Mouse (Mus musculus) neural tube, embryonic 11.5 days (tissue): ENCODE measurements around the gene Cdk9. TPM values are rescaled to one million over a fixed set of nuclear protein-coding genes. Genes with fewer than 3 reads are reported as not detected.
A peak's percentile ranks its signal among the peaks of the same experiment; 100 is the strongest.

ENCODE experiments used
- ATAC-seq: fragments of 200-750 bp; cut with Nextera tagmentation; 2 replicates; pipeline ENCODE4 v1.8.0; 2017; ENCODE audit warnings: moderate number of reproducible peaks, mild to moderate bottlenecking, moderate TSS enrichment, moderate library complexity; ENCODE audit not compliant: insufficient read depth, low FRiP score, low TSS enrichment
- DNase-seq: peaks from one replicate; pipeline ENCODE4 v3.0.0-alpha.2; 2015; ENCODE audit warnings: low spot score
- H3K27ac ChIP-seq: fragments of 300-500 bp; sonication (generic); 2 replicates; pipeline ENCODE4 v1.5.1; 2014; ENCODE audit warnings: low read depth, mild to moderate bottlenecking, low read length
- H3K27me3 ChIP-seq: fragments of 300-500 bp; sonication (generic); 2 replicates; pipeline ENCODE4 v1.6.1; 2014; ENCODE audit warnings: mild to moderate bottlenecking, low read length, mixed read lengths; ENCODE audit not compliant: control insufficient read depth, insufficient read depth
- H3K36me3 ChIP-seq: fragments of 300-500 bp; sonication (generic); 2 replicates; pipeline ENCODE4 v1.6.1; 2014; ENCODE audit warnings: mild to moderate bottlenecking, low read length, moderate library complexity, mixed read lengths; ENCODE audit not compliant: control insufficient read depth, insufficient read depth
- H3K4me1 ChIP-seq: fragments of 300-500 bp; sonication (generic); 2 replicates; pipeline ENCODE4 v1.6.1; 2014; ENCODE audit warnings: low read length, mixed read lengths; ENCODE audit not compliant: control insufficient read depth, insufficient read depth
- H3K4me2 ChIP-seq: fragments of 300-500 bp; sonication (generic); 2 replicates; pipeline ENCODE4 v1.6.1; 2014; ENCODE audit warnings: low read depth, mild to moderate bottlenecking, moderate library complexity
- H3K4me3 ChIP-seq: fragments of 300-500 bp; sonication (generic); 2 replicates; pipeline ENCODE4 v1.5.1; 2014; ENCODE audit warnings: low read depth, low read length
- H3K9ac ChIP-seq: fragments of 300-500 bp; sonication (generic); 2 replicates; pipeline ENCODE4 v1.6.1; 2014; ENCODE audit warnings: mild to moderate bottlenecking, low read length
- H3K9me3 ChIP-seq: fragments of 300-500 bp; sonication (generic); 2 replicates; pipeline ENCODE4 v1.6.1; 2016; ENCODE audit warnings: low read length; ENCODE audit not compliant: control insufficient read depth
- WGBS: fragments of 180-500 bp; shearing (Covaris S2); extraction: QIAGEN DNeasy Blood & Tissue Kit; methylation state at CpG from one replicate; pipeline ENCODE4 v1.1.7; 2014; 5-methylcytosine and 5-hydroxymethylcytosine counted together
- microRNA counts: library from miRNA; unstranded; fragments of <30 nt; microRNA quantifications from one replicate; lab custom pipeline; 2015
- microRNA-seq: library from miRNA; unstranded; fragments of <30 nt; microRNA quantifications from one replicate; pipeline ENCODE4, GENCODE M21; 2016
- polyA plus RNA-seq: library from polyadenylated mRNA; unstranded; fragments of >200 nt; fragmentation: Nextera tagmentation; extraction: Ambion mirVana; gene quantifications from 2 replicates; pipeline ENCODE4 v1.2.1, GENCODE M21; 2014

The Cdk9 gene
- polyA plus RNA-seq, 1 experiment from 2014 or later: 84.6 TPM

DNA sequence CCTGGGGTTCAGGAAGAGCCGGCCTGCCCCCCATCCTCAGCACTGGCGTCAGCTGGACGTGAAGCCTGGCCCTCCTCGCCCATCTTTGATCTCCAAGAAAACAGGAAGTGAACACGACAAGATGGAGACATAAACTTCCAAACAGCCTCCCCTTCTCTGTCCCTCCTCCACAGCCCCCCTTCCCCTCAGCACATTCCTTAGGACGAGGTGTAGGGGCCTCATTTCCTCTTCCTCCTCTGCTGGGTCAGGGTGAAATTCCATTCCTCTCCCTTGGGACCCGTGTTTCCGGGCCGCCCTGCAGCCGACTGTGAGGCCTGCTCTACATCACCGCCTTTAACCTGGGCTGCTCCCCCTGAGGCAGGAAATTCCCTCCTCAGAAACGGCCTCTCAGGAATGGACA, 57.0 kb downstream of the Cdk9 start:
- H3K4me2 ChIP-seq: no peak overlapping the region
- H3K4me1 ChIP-seq: 0 out of 2 replicates have a peak, but pooled peaks cover 3% of the 10 kb centered on the region
- 48% methylated on average over 12 of the region's 12 CpGs for WGBS
- no peaks in the 10 kb centered on the region for H3K9me3 ChIP-seq
- DNase-seq: peak; percentile 44
- no peak overlapping the region for H3K27ac ChIP-seq
- no peak overlapping the region for H3K9ac ChIP-seq
- no peak overlapping the region for H3K4me3 ChIP-seq
- ATAC-seq: no peak
- no peaks in the 10 kb centered on the region for H3K27me3 ChIP-seq
- no peaks in the 10 kb centered on the region for H3K36me3 ChIP-seq

MicroRNAs within 50 kb of the gene (microRNA counts, 519-probe panel; counts per million panel counts)
- 171 counts per million, percentile 57 among the panel's probes with 10 or more counts for microRNA mmu-miR-2861 (lab: Ali Mortazavi, UCI)

Small RNA genes within 50 kb of the gene (microRNA-seq; reads per million reads assigned to microRNA genes)
- gene Gm47291 (not detected), gene Mir2861 (not detected), gene Mir3960 (not detected), gene Mir8093 (not detected)

Other genes with a start within 250 kb of the Cdk9 start
- 13.1 and 13.2 TPM in 2 replicates for gene Fam102a, start 177.7 kb downstream of the Cdk9 start, polyA plus RNA-seq
- 110 and 111 TPM in 2 replicates for gene Dpm2, start 142.2 kb downstream of the Cdk9 start, polyA plus RNA-seq
- gene Pip5kl1, start 138.3 kb downstream of the Cdk9 start, polyA plus RNA-seq: 2.6 and 3.6 TPM in 2 replicates
- gene 9430097D07Rik, start 137.4 kb downstream of the Cdk9 start, polyA plus RNA-seq: 0.25 and 0.58 TPM in 2 replicates
- 20.9 and 21.8 TPM in 2 replicates for gene St6galnac4, start 126.0 kb downstream of the Cdk9 start, polyA plus RNA-seq
- gene St6galnac6, start 113.4 kb downstream of the Cdk9 start, polyA plus RNA-seq: 4.8 and 5.1 TPM in 2 replicates
- gene Ak1, start 91.3 kb downstream of the Cdk9 start, polyA plus RNA-seq: 33.0 and 33.8 TPM in 2 replicates
- gene Eng, start 66.5 kb downstream of the Cdk9 start, polyA plus RNA-seq: 24.5 and 26.8 TPM in 2 replicates
- 18.0 and 19.4 TPM in 2 replicates for gene Fpgs, start 8.9 kb downstream of the Cdk9 start, polyA plus RNA-seq
- 30.6 TPM in 2 replicates for gene Sh2d3c, start 8.0 kb upstream of the Cdk9 start, polyA plus RNA-seq
- gene 6330409D20Rik, start 27.9 kb upstream of the Cdk9 start, polyA plus RNA-seq: 2.1 and 2.2 TPM in 2 replicates
- gene Tor2a, start 44.2 kb upstream of the Cdk9 start, polyA plus RNA-seq: 59.7 and 63.1 TPM in 2 replicates
- 0.27 and 1.1 TPM in 2 replicates for gene Ttc16, start 62.6 kb upstream of the Cdk9 start, polyA plus RNA-seq
- 3.4 and 3.6 TPM in 2 replicates for gene Ptrh1, start 62.7 kb upstream of the Cdk9 start, polyA plus RNA-seq
- 0.87 TPM in 1 of 2 replicates, not detected in the other for gene Cfap157, start 71.4 kb upstream of the Cdk9 start, polyA plus RNA-seq
- gene Stxbp1, start 134.2 kb upstream of the Cdk9 start, polyA plus RNA-seq: 74.0 and 89.9 TPM in 2 replicates
- 17.0 and 17.2 TPM in 2 replicates for gene Fam129b, start 163.0 kb upstream of the Cdk9 start, polyA plus RNA-seq
- gene Rpl12, start 248.5 kb upstream of the Cdk9 start, polyA plus RNA-seq: 147 and 152 TPM in 2 replicates
- gene Lrsam1, start 248.5 kb upstream of the Cdk9 start, polyA plus RNA-seq: 10.2 and 12.6 TPM in 2 replicates